Mouse (Mus musculus): ENCODE measurements around the gene Mipep. TPM values are rescaled to one million over a fixed set of nuclear protein-coding genes. Genes with fewer than 3 reads are reported as not detected.
A peak's percentile ranks its signal among the peaks of the same experiment; 100 is the strongest.

Mipep gene
- 52.5 and 57.8 TPM in 2 replicates for polyA plus RNA-seq (2012; ENCODE audit: insufficient read depth, insufficient read length, missing spikeins)

GRCm38 (mm10) chr14:60784427-60785315 is at the start of gene Mipep:
Gene Mipep, plus strand, starts transcription at chr14:60784573.
- H3K27ac ChIP-seq (replicated peaks; ENCODE audit: low read depth, low read length): no peak within 1 kb of the TSS
- H3K4me1 ChIP-seq (ENCODE audit: control insufficient read depth, insufficient read depth, insufficient read length, low read length): no peaks in the 10 kb centered on the region
- H3K4me3 ChIP-seq (ENCODE audit: insufficient read depth, low read depth, low read length): peak within 1 kb of the TSS; percentile 83

- H3K4me1 ChIP-seq (ENCODE audit: control insufficient read depth, insufficient read depth, insufficient read length, low read length): peaks cover 37% of the 10 kb centered on the region
- H3K4me3 ChIP-seq (ENCODE audit: insufficient read depth, low read depth, low read length): no peak overlapping the region; the same call in 1 of the 2 replicates
- H3K27ac ChIP-seq (replicated peaks; ENCODE audit: low read depth, low read length): peak overlapping the region; percentile 26; the same call in 1 of the 2 replicates
Observed at GRCm38 (mm10) chr14:60735206-60735605, 49.2 kb upstream of the Mipep start.

- Histone ChIP-seq H3K4me1 (ENCODE audit: control insufficient read depth, insufficient read depth, insufficient read length, low read length) (peaks cover 44% of the 10 kb centered on the region), H3K4me3 (ENCODE audit: insufficient read depth, low read depth, low read length) (no peak overlapping the region), H3K27ac (replicated peaks; ENCODE audit: low read depth, low read length) (peak overlapping the region; percentile 74)
Observed at GRCm38 (mm10) chr14:60735848-60736547, 48.4 kb upstream of the Mipep start.

- Histone ChIP-seq H3K27ac (replicated peaks; ENCODE audit: low read depth, low read length) (peak overlapping the region; percentile 74), H3K4me3 (ENCODE audit: insufficient read depth, low read depth, low read length) (no peak overlapping the region), H3K4me1 (ENCODE audit: control insufficient read depth, insufficient read depth, insufficient read length, low read length) (peaks cover 48% of the 10 kb centered on the region)
Observed at GRCm38 (mm10) chr14:60736591-60737192, 47.7 kb upstream of the Mipep start.

- H3K4me3 ChIP-seq (ENCODE audit: insufficient read depth, low read depth, low read length): no peak overlapping the region
- peaks cover 51% of the 10 kb centered on the region for H3K4me1 ChIP-seq (ENCODE audit: control insufficient read depth, insufficient read depth, insufficient read length, low read length)
- H3K27ac ChIP-seq (replicated peaks; ENCODE audit: low read depth, low read length): peak overlapping the region; percentile 90
Observed at GRCm38 (mm10) chr14:60737202-60737611, 47.2 kb upstream of the Mipep start.

GRCm38 (mm10) chr14:60738434-60738938 is 45.9 kb upstream of the Mipep start:
- peaks cover 45% of the 10 kb centered on the region for H3K4me1 ChIP-seq (ENCODE audit: control insufficient read depth, insufficient read depth, insufficient read length, low read length)
- H3K4me3 ChIP-seq (ENCODE audit: insufficient read depth, low read depth, low read length): no peak overlapping the region
- peak overlapping the region; percentile 90 for H3K27ac ChIP-seq (replicated peaks; ENCODE audit: low read depth, low read length)

GRCm38 (mm10) chr14:60739155-60739554 is 45.2 kb upstream of the Mipep start:
- peaks cover 41% of the 10 kb centered on the region for H3K4me1 ChIP-seq (ENCODE audit: control insufficient read depth, insufficient read depth, insufficient read length, low read length)
- no peak overlapping the region for H3K27ac ChIP-seq (replicated peaks; ENCODE audit: low read depth, low read length)
- no peak overlapping the region for H3K4me3 ChIP-seq (ENCODE audit: insufficient read depth, low read depth, low read length)

GRCm38 (mm10) chr14:60739616-60740015 is 44.8 kb upstream of the Mipep start:
- Histone ChIP-seq H3K4me3 (ENCODE audit: insufficient read depth, low read depth, low read length) (no peak overlapping the region), H3K27ac (replicated peaks; ENCODE audit: low read depth, low read length) (no peak overlapping the region), H3K4me1 (ENCODE audit: control insufficient read depth, insufficient read depth, insufficient read length, low read length) (peaks cover 41% of the 10 kb centered on the region)

GRCm38 (mm10) chr14:60740507-60740906 is 43.9 kb upstream of the Mipep start:
- Histone ChIP-seq H3K27ac (replicated peaks; ENCODE audit: low read depth, low read length) (peak overlapping the region; percentile 74), H3K4me3 (ENCODE audit: insufficient read depth, low read depth, low read length) (no peak overlapping the region), H3K4me1 (ENCODE audit: control insufficient read depth, insufficient read depth, insufficient read length, low read length) (peaks cover 37% of the 10 kb centered on the region)

GRCm38 (mm10) chr14:60741033-60741432 is 43.3 kb upstream of the Mipep start:
- Histone ChIP-seq H3K27ac (replicated peaks; ENCODE audit: low read depth, low read length) (peak overlapping the region; percentile 74), H3K4me3 (ENCODE audit: insufficient read depth, low read depth, low read length) (no peak overlapping the region), H3K4me1 (ENCODE audit: control insufficient read depth, insufficient read depth, insufficient read length, low read length) (peaks cover 37% of the 10 kb centered on the region)

GRCm38 (mm10) chr14:60741490-60741981 is 42.8 kb upstream of the Mipep start:
- peaks cover 32% of the 10 kb centered on the region for H3K4me1 ChIP-seq (ENCODE audit: control insufficient read depth, insufficient read depth, insufficient read length, low read length)
- H3K4me3 ChIP-seq (ENCODE audit: insufficient read depth, low read depth, low read length): no peak overlapping the region
- peak overlapping the region; percentile 74 for H3K27ac ChIP-seq (replicated peaks; ENCODE audit: low read depth, low read length)

GRCm38 (mm10) chr14:60743681-60744080 is 40.7 kb upstream of the Mipep start:
- H3K4me3 ChIP-seq (ENCODE audit: insufficient read depth, low read depth, low read length): no peak overlapping the region
- no peak overlapping the region for H3K27ac ChIP-seq (replicated peaks; ENCODE audit: low read depth, low read length)
- peaks cover 20% of the 10 kb centered on the region for H3K4me1 ChIP-seq (ENCODE audit: control insufficient read depth, insufficient read depth, insufficient read length, low read length)

GRCm38 (mm10) chr14:60745201-60745600 is 39.2 kb upstream of the Mipep start:
- Histone ChIP-seq H3K27ac (replicated peaks; ENCODE audit: low read depth, low read length) (no peak overlapping the region), H3K4me3 (ENCODE audit: insufficient read depth, low read depth, low read length) (no peak overlapping the region), H3K4me1 (ENCODE audit: control insufficient read depth, insufficient read depth, insufficient read length, low read length) (peaks cover 14% of the 10 kb centered on the region)

GRCm38 (mm10) chr14:60746141-60746540 is 38.2 kb upstream of the Mipep start:
- Histone ChIP-seq H3K4me1 (ENCODE audit: control insufficient read depth, insufficient read depth, insufficient read length, low read length) (peaks cover 9% of the 10 kb centered on the region; the same call in 1 of the 2 replicates), H3K27ac (replicated peaks; ENCODE audit: low read depth, low read length) (no peak overlapping the region)

More at GRCm38 (mm10) chr14:60746141-60746540, 38.2 kb upstream of the Mipep start:
- H3K4me3 ChIP-seq (ENCODE audit: insufficient read depth, low read depth, low read length): no peak overlapping the region
